Mouse (Mus musculus) embryonic facial prominence, embryonic 14.5 days (tissue): ENCODE measurements around the gene Gatad2b. TPM values are rescaled to one million over a fixed set of nuclear protein-coding genes. Genes with fewer than 3 reads are reported as not detected.

Source experiments
- ATAC-seq: fragments of 200-750 bp; cut with Nextera tagmentation; 2 replicates; pipeline ENCODE4 v1.8.0; 2017; ENCODE audit warnings: low read depth, moderate number of reproducible peaks, moderate TSS enrichment
- DNase-seq: peaks from one replicate; pipeline ENCODE4 v3.0.0-alpha.2; 2015; ENCODE audit warnings: low spot score
- H3K27ac ChIP-seq: fragments of 300-500 bp; sonication (generic); replicated peaks from 2 replicates; pipeline ENCODE4 v1.5.1; 2014; ENCODE audit warnings: low read depth, mild to moderate bottlenecking, low read length, moderate library complexity
- H3K27me3 ChIP-seq: fragments of 300-500 bp; sonication (generic); replicated peaks from 2 replicates; pipeline ENCODE4 v1.6.1; 2014; ENCODE audit warnings: low read length; ENCODE audit not compliant: control insufficient read depth, insufficient read depth
- H3K36me3 ChIP-seq: fragments of 300-500 bp; sonication (generic); 2 replicates; pipeline ENCODE4 v1.6.1; 2014; ENCODE audit warnings: low read length, mixed read lengths; ENCODE audit not compliant: control insufficient read depth, insufficient read depth
- H3K4me1 ChIP-seq: fragments of 300-500 bp; sonication (generic); 2 replicates; pipeline ENCODE4 v1.6.1; 2014; ENCODE audit warnings: antibody characterized with exemption, low read length; ENCODE audit not compliant: control insufficient read depth, insufficient read depth
- H3K4me2 ChIP-seq: fragments of 300-500 bp; sonication (generic); 2 replicates; pipeline ENCODE4 v1.6.1; 2014; ENCODE audit warnings: low read depth, mild to moderate bottlenecking, low read length, moderate library complexity, mixed read lengths
- H3K4me3 ChIP-seq: fragments of 300-500 bp; sonication (generic); 2 replicates; pipeline ENCODE4 v1.5.1; 2014; ENCODE audit warnings: low read depth, mild to moderate bottlenecking, low read length
- H3K9ac ChIP-seq: fragments of 300-500 bp; sonication (generic); 2 replicates; pipeline ENCODE4 v1.6.1; 2014; ENCODE audit warnings: low read depth, mild to moderate bottlenecking, low read length, moderate library complexity, mixed read lengths
- H3K9me3 ChIP-seq: fragments of 300-500 bp; sonication (generic); 2 replicates; pipeline ENCODE4 v1.6.1; 2016; ENCODE audit warnings: low read length; ENCODE audit not compliant: control insufficient read depth
- WGBS: fragments of 180-500 bp; shearing (Covaris S2); extraction: QIAGEN DNeasy Blood & Tissue Kit; methylation state at CpG from one replicate; pipeline ENCODE4 v1.1.7; 2014; 5-methylcytosine and 5-hydroxymethylcytosine counted together
- polyA plus RNA-seq: library from polyadenylated mRNA; unstranded; fragments of >200 nt; fragmentation: Nextera tagmentation; extraction: Ambion mirVana; gene quantifications from 2 replicates; pipeline ENCODE4 v1.2.1, GENCODE M21; 2014

The Gatad2b gene
- polyA plus RNA-seq, 1 experiment from 2014 or later, result 13.4 TPM

DNA sequence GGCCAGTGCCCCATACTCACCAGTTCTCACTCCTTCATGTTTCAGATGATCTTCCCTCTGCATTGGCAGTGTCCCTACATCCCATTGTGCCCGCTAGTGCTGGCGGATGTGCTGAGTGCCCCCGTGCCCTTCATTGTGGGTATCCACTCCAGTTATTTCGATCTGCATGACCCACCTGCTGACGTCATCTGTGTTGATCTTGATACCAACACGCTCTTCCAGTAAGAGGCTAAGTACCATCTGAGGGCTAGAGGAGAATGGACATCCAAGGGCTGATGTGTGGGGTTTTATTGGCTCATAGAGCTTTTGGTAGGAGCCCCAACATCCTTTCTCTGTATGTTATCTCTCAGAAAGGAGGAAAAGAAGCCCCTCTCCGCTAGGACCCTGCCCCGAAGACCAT is 22.2 kb upstream of the Gatad2b start:
- no peaks in the 10 kb centered on the region for H3K9me3 ChIP-seq
- no peaks in the 10 kb centered on the region for H3K27me3 ChIP-seq
- DNase-seq, result no peak
- H3K9ac ChIP-seq, result no peak overlapping the region
- peaks cover 53% of the 10 kb centered on the region; the same call in 1 of the 2 replicates for H3K36me3 ChIP-seq
- no peak overlapping the region for H3K4me2 ChIP-seq
- WGBS, result 89% methylated on average over 8 of the region's 8 CpGs
- H3K4me3 ChIP-seq, result no peak overlapping the region
- H3K4me1 ChIP-seq, result peaks cover 10% of the 10 kb centered on the region
- no peak overlapping the region for H3K27ac ChIP-seq
- no peak for ATAC-seq

GRCm38 (mm10) chr3:90272170-90272569 is 20.8 kb upstream of the Gatad2b start:
- H3K4me3 ChIP-seq, result no peak overlapping the region
- no peak overlapping the region for H3K4me2 ChIP-seq
- no peak overlapping the region for H3K9ac ChIP-seq
- no peak overlapping the region for H3K27ac ChIP-seq
- no peaks in the 10 kb centered on the region for H3K4me1 ChIP-seq
- H3K27me3 ChIP-seq, result no peaks in the 10 kb centered on the region
- WGBS, result 59% methylated on average over 9 of the region's 9 CpGs
- peaks cover 67% of the 10 kb centered on the region; the same call in 1 of the 2 replicates for H3K36me3 ChIP-seq
- no peaks in the 10 kb centered on the region for H3K9me3 ChIP-seq
- DNase-seq (no peak), ATAC-seq (no peak)

DNA sequence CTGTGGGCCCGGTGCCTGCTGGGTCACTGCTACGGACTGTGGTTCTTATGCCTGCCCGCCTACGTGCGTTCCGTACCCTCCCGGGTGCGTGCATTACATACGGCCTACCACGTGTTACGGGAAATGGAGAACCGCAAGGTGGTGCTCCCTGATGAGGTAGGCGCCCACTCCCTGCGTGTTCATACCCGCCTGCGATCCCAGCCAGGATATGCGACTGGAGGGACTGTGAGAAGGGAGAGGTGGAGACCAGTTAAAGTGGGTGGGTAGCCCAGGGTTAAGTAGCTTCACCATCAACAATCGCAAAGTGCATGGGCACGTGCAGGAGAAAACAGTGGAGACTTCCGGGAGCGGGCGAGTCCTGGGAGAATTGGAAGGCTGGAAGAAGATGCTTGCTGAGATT is 19.1 kb upstream of the Gatad2b start:
- DNase-seq (no peak), ATAC-seq (no peak)
- Histone ChIP-seq H3K4me2 (no peak overlapping the region), H3K27ac (no peak overlapping the region), H3K4me1 (no peaks in the 10 kb centered on the region), H3K36me3 (peaks cover 75% of the 10 kb centered on the region; the same call in 1 of the 2 replicates), H3K9ac (no peak overlapping the region), H3K4me3 (no peak overlapping the region), H3K9me3 (no peaks in the 10 kb centered on the region), H3K27me3 (no peaks in the 10 kb centered on the region)
- WGBS, result 94% methylated on average over 22 of the region's 22 CpGs

DNA sequence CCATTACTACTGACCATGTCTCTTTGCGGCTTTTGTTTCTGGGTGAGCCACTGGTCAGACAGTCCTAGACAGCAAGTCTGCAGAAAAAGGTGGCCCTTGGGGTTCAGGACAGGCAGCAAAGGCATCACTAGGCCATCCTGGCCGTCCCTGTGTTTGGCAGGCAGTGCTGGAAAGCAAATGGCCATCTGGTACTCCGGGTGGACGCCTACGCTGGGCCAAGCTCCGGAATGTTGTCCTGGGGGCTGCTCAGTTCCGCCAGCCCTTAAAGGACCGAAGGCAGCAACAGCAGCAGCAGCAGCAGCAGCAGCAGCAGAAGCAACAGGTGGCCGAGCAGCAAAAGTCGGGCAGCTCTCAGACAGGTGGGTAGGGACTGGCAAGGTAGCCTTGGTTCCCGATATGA is 17.7 kb upstream of the Gatad2b start:
- WGBS, result 92% methylated on average over 11 of the region's 11 CpGs
- H3K4me3 ChIP-seq, result no peak overlapping the region
- ATAC-seq (no peak), DNase-seq (no peak)
- no peak overlapping the region for H3K9ac ChIP-seq
- no peaks in the 10 kb centered on the region for H3K27me3 ChIP-seq
- no peaks in the 10 kb centered on the region for H3K4me1 ChIP-seq
- H3K36me3 ChIP-seq, result peaks cover 85% of the 10 kb centered on the region; the same call in 1 of the 2 replicates
- no peaks in the 10 kb centered on the region for H3K9me3 ChIP-seq
- H3K27ac ChIP-seq, result no peak overlapping the region
- H3K4me2 ChIP-seq, result no peak overlapping the region

DNA sequence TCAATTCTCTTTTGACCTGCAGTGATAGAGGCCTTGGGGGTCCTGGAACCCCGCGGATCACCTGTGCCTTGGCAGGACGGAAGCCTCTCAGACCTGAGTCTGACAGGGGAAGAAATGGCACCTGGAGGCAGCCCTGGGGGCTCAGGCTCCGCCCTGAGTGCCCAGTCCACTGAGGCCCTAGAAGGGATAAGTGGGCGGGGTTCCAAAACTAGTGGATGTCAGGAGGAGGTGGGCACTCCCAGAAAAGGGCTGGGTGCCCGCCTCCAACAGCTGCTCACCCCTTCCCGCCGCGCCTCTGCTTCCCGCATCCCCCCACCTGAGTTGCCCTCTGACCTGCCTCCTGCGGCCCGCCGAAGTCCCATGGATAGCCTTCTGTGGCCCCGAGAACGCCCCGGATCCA is 16.1 kb upstream of the Gatad2b start:
- H3K4me3 ChIP-seq, result no peak overlapping the region
- no peak for DNase-seq
- ATAC-seq, result no peak
- H3K27me3 ChIP-seq, result no peaks in the 10 kb centered on the region
- peaks cover 87% of the 10 kb centered on the region; the same call in 1 of the 2 replicates for H3K36me3 ChIP-seq
- WGBS, result 45% methylated on average over 10 of the region's 16 CpGs
- no peak overlapping the region for H3K9ac ChIP-seq
- no peak overlapping the region for H3K27ac ChIP-seq
- no peaks in the 10 kb centered on the region for H3K4me1 ChIP-seq
- no peaks in the 10 kb centered on the region for H3K9me3 ChIP-seq
- no peak overlapping the region for H3K4me2 ChIP-seq

- DNase-seq (no peak), ATAC-seq (no peak)
- H3K4me3 ChIP-seq, result no peak overlapping the region
- no peak overlapping the region for H3K9ac ChIP-seq
- no peak overlapping the region for H3K27ac ChIP-seq
- no peak overlapping the region for H3K4me2 ChIP-seq
- H3K4me1 ChIP-seq, result no peaks in the 10 kb centered on the region
- H3K9me3 ChIP-seq, result no peaks in the 10 kb centered on the region
- H3K27me3 ChIP-seq, result no peaks in the 10 kb centered on the region
- H3K36me3 ChIP-seq, result peaks cover 78% of the 10 kb centered on the region; the same call in 1 of the 2 replicates
- WGBS, result 94% methylated on average over 9 of the region's 9 CpGs
These were observed 15.2 kb upstream of the Gatad2b start for GRCm38 (mm10) chr3:90277793-90278192.

- no peak overlapping the region for H3K27ac ChIP-seq
- peaks cover 74% of the 10 kb centered on the region; the same call in 1 of the 2 replicates for H3K36me3 ChIP-seq
- no peak for ATAC-seq
These were observed 14.8 kb upstream of the Gatad2b start for GRCm38 (mm10) chr3:90278211-90278610.

DNA sequence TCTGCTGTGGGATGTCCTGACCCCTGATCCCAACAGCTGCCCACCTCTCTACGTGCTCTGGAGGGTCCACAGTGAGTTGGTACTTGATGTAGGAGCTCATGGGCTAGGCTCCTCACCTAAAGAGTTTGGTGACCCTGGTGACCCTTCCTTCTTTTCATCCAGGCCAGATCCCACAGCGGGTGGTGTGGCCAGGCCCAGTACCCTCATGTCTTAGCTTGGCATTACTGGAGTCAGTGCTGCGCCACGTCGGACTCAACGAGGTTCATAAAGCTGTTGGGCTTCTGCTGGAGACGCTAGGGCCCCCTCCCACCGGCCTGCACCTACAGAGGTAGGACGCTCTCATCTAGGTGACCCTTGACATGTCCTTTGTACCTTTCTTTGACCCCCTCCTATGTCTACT is 13.8 kb upstream of the Gatad2b start:
- H3K4me3 ChIP-seq, result no peak overlapping the region
- H3K4me2 ChIP-seq, result no peak overlapping the region
- DNase-seq (no peak), ATAC-seq (no peak)
- H3K36me3 ChIP-seq, result peaks cover 65% of the 10 kb centered on the region; the same call in 1 of the 2 replicates
- H3K9me3 ChIP-seq, result no peaks in the 10 kb centered on the region
- H3K9ac ChIP-seq, result no peak overlapping the region
- 94% methylated on average over 9 of the region's 9 CpGs for WGBS
- H3K4me1 ChIP-seq, result no peaks in the 10 kb centered on the region
- H3K27ac ChIP-seq, result no peak overlapping the region
- H3K27me3 ChIP-seq, result no peaks in the 10 kb centered on the region

More at GRCm38 (mm10) chr3:90278211-90278610, 14.8 kb upstream of the Gatad2b start:
- WGBS, result 95% methylated on average over 9 of the region's 10 CpGs
- Histone ChIP-seq H3K4me3 (no peak overlapping the region), H3K4me2 (no peak overlapping the region), H3K9me3 (no peaks in the 10 kb centered on the region), H3K4me1 (no peaks in the 10 kb centered on the region), H3K27me3 (no peaks in the 10 kb centered on the region), H3K9ac (no peak overlapping the region)
- no peak for DNase-seq

DNA sequence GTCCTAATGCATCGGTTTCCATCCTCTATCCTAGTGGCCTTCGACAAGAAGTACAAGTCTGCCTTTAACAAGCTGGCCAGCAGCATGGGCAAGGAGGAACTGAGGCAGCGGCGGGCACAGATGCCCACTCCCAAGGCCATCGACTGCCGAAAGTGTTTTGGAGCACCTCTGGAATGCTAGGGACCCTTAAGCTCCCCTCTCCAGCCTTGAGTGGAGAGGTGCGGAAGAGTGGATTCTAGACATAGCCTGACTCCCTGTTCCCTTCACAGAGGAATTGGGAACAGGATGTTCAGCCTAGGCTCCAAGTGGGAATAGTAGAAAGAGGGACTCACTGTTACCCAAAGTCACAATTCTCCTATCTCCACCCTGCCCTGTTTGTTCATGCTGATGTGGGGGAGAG is 13.2 kb upstream of the Gatad2b start:
- peaks cover 62% of the 10 kb centered on the region; the same call in 1 of the 2 replicates for H3K36me3 ChIP-seq
- no peak for ATAC-seq
- WGBS, result 97% methylated on average over 7 of the region's 7 CpGs

More for the DNA sequence above, 13.2 kb upstream of the Gatad2b start:
- no peaks in the 10 kb centered on the region for H3K27me3 ChIP-seq
- H3K4me2 ChIP-seq, result no peak overlapping the region
- no peak overlapping the region for H3K9ac ChIP-seq
- H3K4me3 ChIP-seq, result no peak overlapping the region
- H3K4me1 ChIP-seq, result no peaks in the 10 kb centered on the region
- no peak overlapping the region for H3K27ac ChIP-seq
- no peaks in the 10 kb centered on the region for H3K9me3 ChIP-seq
- DNase-seq, result no peak
